Mouse (Mus musculus): Measurements from ENCODE around the gene Tmem86b. TPM values are rescaled to one million over a fixed set of nuclear protein-coding genes. Genes with fewer than 3 reads are reported as not detected.

Gene Tmem86b
- polyA plus RNA-seq, 1 experiment from 2014 or later, result 34.4 TPM

Small RNAs within 50 kb of the gene (microRNA-seq; reads per million reads assigned to microRNA genes)
- not detected for gene Gm23577

Other genes starting within 250 kb of the Tmem86b start
- 3.0 and 3.2 TPM in 2 replicates for gene Gp6, start 233.7 kb downstream of the Tmem86b start, polyA plus RNA-seq (2015; fragmentation: Nextera tagmentation; extraction: Ambion mirVana)
- 4.5 and 4.6 TPM in 2 replicates for gene Rdh13, start 185.8 kb downstream of the Tmem86b start, polyA plus RNA-seq (2015; fragmentation: Nextera tagmentation; extraction: Ambion mirVana)
- 1.4 and 1.8 TPM in 2 replicates for gene Eps8l1, start 170.7 kb downstream of the Tmem86b start, polyA plus RNA-seq (2015; fragmentation: Nextera tagmentation; extraction: Ambion mirVana)
- gene Ppp1r12c, start 129.7 kb downstream of the Tmem86b start, polyA plus RNA-seq (2015; fragmentation: Nextera tagmentation; extraction: Ambion mirVana), result 17.4 and 20.9 TPM in 2 replicates
- gene Tnnt1, start 115.0 kb downstream of the Tmem86b start, polyA plus RNA-seq (2015; fragmentation: Nextera tagmentation; extraction: Ambion mirVana), result 11.7 and 16.9 TPM in 2 replicates
- gene Tnni3, start 107.2 kb downstream of the Tmem86b start, polyA plus RNA-seq (2015; fragmentation: Nextera tagmentation; extraction: Ambion mirVana), result 0.39 and 1.3 TPM in 2 replicates
- 0.07 and 0.26 TPM in 2 replicates for gene Dnaaf3, start 99.0 kb downstream of the Tmem86b start, polyA plus RNA-seq (2015; fragmentation: Nextera tagmentation; extraction: Ambion mirVana)
- 0.35 and 0.77 TPM in 2 replicates for gene Syt5, start 83.9 kb downstream of the Tmem86b start, polyA plus RNA-seq (2015; fragmentation: Nextera tagmentation; extraction: Ambion mirVana)
- not detected in 2 replicates for gene Ptprh, start 27.4 kb downstream of the Tmem86b start, polyA plus RNA-seq (2015; fragmentation: Nextera tagmentation; extraction: Ambion mirVana)
- gene Ppp6r1, start 27.6 kb upstream of the Tmem86b start, polyA plus RNA-seq (2015; fragmentation: Nextera tagmentation; extraction: Ambion mirVana), result 6.5 and 8.1 TPM in 2 replicates
- 54.4 and 58.1 TPM in 2 replicates for gene Hspbp1, start 53.6 kb upstream of the Tmem86b start, polyA plus RNA-seq (2015; fragmentation: Nextera tagmentation; extraction: Ambion mirVana)
- 0.03 and 0.12 TPM in 2 replicates for gene Brsk1, start 59.2 kb upstream of the Tmem86b start, polyA plus RNA-seq (2015; fragmentation: Nextera tagmentation; extraction: Ambion mirVana)
- gene Tmem150b, start 93.8 kb upstream of the Tmem86b start, polyA plus RNA-seq (2015; fragmentation: Nextera tagmentation; extraction: Ambion mirVana), result 0.14 and 0.37 TPM in 2 replicates
- gene Kmt5c, start 108.7 kb upstream of the Tmem86b start, polyA plus RNA-seq (2015; fragmentation: Nextera tagmentation; extraction: Ambion mirVana), result 50.1 and 56.1 TPM in 2 replicates
- 66.0 and 79.3 TPM in 2 replicates for gene Cox6b2, start 121.7 kb upstream of the Tmem86b start, polyA plus RNA-seq (2015; fragmentation: Nextera tagmentation; extraction: Ambion mirVana)
- not detected in 2 replicates for gene Fam71e2, start 139.9 kb upstream of the Tmem86b start, polyA plus RNA-seq (2015; fragmentation: Nextera tagmentation; extraction: Ambion mirVana)
- 0.06 TPM in 1 of 2 replicates, not detected in the other for gene Il11, start 151.4 kb upstream of the Tmem86b start, polyA plus RNA-seq (2015; fragmentation: Nextera tagmentation; extraction: Ambion mirVana)
- gene Tmem190, start 151.5 kb upstream of the Tmem86b start, polyA plus RNA-seq (2015; fragmentation: Nextera tagmentation; extraction: Ambion mirVana), result 0.21 TPM in 1 of 2 replicates, not detected in the other
- gene Tmem238, start 158.2 kb upstream of the Tmem86b start, polyA plus RNA-seq (2015; fragmentation: Nextera tagmentation; extraction: Ambion mirVana), result 9.5 and 10.3 TPM in 2 replicates
- gene Rpl28, start 161.5 kb upstream of the Tmem86b start, polyA plus RNA-seq (2015; fragmentation: Nextera tagmentation; extraction: Ambion mirVana), result 169 and 173 TPM in 2 replicates
- gene Ube2s, start 181.2 kb upstream of the Tmem86b start, polyA plus RNA-seq (2015; fragmentation: Nextera tagmentation; extraction: Ambion mirVana), result 302 and 318 TPM in 2 replicates
- gene Shisa7, start 213.3 kb upstream of the Tmem86b start, polyA plus RNA-seq (2015; fragmentation: Nextera tagmentation; extraction: Ambion mirVana), result not detected in 2 replicates
- 3.7 and 3.8 TPM in 2 replicates for gene Isoc2b, start 238.8 kb upstream of the Tmem86b start, polyA plus RNA-seq (2015; fragmentation: Nextera tagmentation; extraction: Ambion mirVana)
- 0.68 and 0.77 TPM in 2 replicates for gene Isoc2a, start 245.7 kb upstream of the Tmem86b start, polyA plus RNA-seq (2015; fragmentation: Nextera tagmentation; extraction: Ambion mirVana)

All from liver, embryonic 15.5 days (tissue).